Mouse (Mus musculus): ENCODE measurements around the gene Lpcat1. TPM values are rescaled to one million over a fixed set of nuclear protein-coding genes. Genes with fewer than 3 reads are reported as not detected.

The Lpcat1 gene
- polyA plus RNA-seq, 1 experiment = 20.1 TPM

- H3K27ac ChIP-seq (ENCODE audit: insufficient read depth, low read length) = no peak overlapping the region
- H3K4me3 ChIP-seq (ENCODE audit: insufficient read depth, low read length) = no peak overlapping the region
- no peaks in the 10 kb centered on the region for H3K4me1 ChIP-seq (ENCODE audit: control insufficient read depth, insufficient read depth, low read length)
- TF ChIP-seq CTCF (IDR thresholded peaks at IDR 0.05; ENCODE audit: borderline replicate concordance, insufficient read depth, low read length) (no peak), POLR2A (IDR thresholded peaks at IDR 0.05; ENCODE audit: low read depth, low read length) (no peak)
These were observed 97.2 kb downstream of the Lpcat1 start for GRCm38 (mm10) chr13:73564201-73564600.

Other genes starting within 250 kb of the Lpcat1 start
- not detected in 2 replicates for gene Irx4, start 206.7 kb upstream of the Lpcat1 start, polyA plus RNA-seq (2011; ENCODE audit: insufficient read length, low read depth, missing spikeins)
- gene Mrpl36, start 138.7 kb upstream of the Lpcat1 start, polyA plus RNA-seq (2011; ENCODE audit: insufficient read length, low read depth, missing spikeins) = 35.8 and 39.2 TPM in 2 replicates
- gene Ndufs6, start 138.7 kb upstream of the Lpcat1 start, polyA plus RNA-seq (2011; ENCODE audit: insufficient read length, low read depth, missing spikeins) = 102 and 111 TPM in 2 replicates
- not detected in 2 replicates for gene Slc6a3, start 69.5 kb downstream of the Lpcat1 start, polyA plus RNA-seq (2011; ENCODE audit: insufficient read length, low read depth, missing spikeins)
- gene Clptm1l, start 136.8 kb downstream of the Lpcat1 start, polyA plus RNA-seq (2011; ENCODE audit: insufficient read length, low read depth, missing spikeins) = 140 and 159 TPM in 2 replicates
- gene Tert, start 159.7 kb downstream of the Lpcat1 start, polyA plus RNA-seq (2011; ENCODE audit: insufficient read length, low read depth, missing spikeins) = 6.5 and 6.6 TPM in 2 replicates
- not detected in 2 replicates for gene Slc6a18, start 210.8 kb downstream of the Lpcat1 start, polyA plus RNA-seq (2011; ENCODE audit: insufficient read length, low read depth, missing spikeins)
- gene Slc6a19, start 237.7 kb downstream of the Lpcat1 start, polyA plus RNA-seq (2011; ENCODE audit: insufficient read length, low read depth, missing spikeins) = not detected in 2 replicates

Measured in embryonic fibroblast, embryonic 13.5 days (primary cell).